Mouse (Mus musculus): ENCODE measurements around the gene Susd1.

DNA sequence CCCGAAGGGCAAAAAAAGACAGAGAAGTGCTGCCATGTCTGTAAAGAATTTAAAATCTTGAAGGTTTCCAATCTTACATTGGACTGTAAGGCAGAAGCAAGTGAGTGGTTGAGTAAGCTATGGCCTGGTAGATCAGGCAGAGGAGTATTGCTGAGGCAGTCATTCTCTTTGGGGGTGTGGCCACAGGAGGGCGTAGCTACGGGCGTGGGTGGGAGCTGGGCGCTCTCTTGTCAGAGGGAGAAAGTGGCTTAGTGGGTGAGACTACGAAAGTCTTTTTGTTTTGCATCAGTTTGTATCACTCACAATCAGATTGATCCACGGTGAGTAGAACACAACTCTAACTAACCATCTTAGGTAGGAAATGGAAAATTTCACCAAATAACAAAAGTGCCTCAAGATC is 160.0 kb downstream of the Susd1 start:
- no peak for TF ChIP-seq POLR2A (IDR thresholded peaks at IDR 0.05; ENCODE audit: borderline replicate concordance, control insufficient read depth, low read depth, low read length)
- TF ChIP-seq CTCF (IDR thresholded peaks at IDR 0.05; ENCODE audit: control insufficient read depth, insufficient read depth, low read length) = peak; percentile 22; the same call in 1 of the 2 replicates
